Mouse (Mus musculus) intestine, embryonic 14.5 days (tissue): ENCODE results near the gene Rapgef2. TPM values are rescaled to one million over a fixed set of nuclear protein-coding genes. Genes with fewer than 3 reads are reported as not detected.
"Not testable (repeated sequence)": the region's sequence is repeated elsewhere in the genome, so short reads cannot be mapped to it uniquely, and the experiment has no call there.

ENCODE experiments used
- ATAC-seq: fragments of 200-750 bp; cut with Nextera tagmentation; replicated peaks from 2 replicates; pipeline ENCODE4 v1.8.0; 2017; ENCODE audit warnings: low read depth, moderate number of reproducible peaks, moderate TSS enrichment, moderate library complexity; ENCODE audit not compliant: low FRiP score, low TSS enrichment
- DNase-seq: peaks from one replicate; pipeline ENCODE4 v3.0.0-alpha.2; 2018; ENCODE audit warnings: low spot score
- H3K27ac ChIP-seq: fragments of 300-500 bp; sonication (generic); 2 replicates; pipeline ENCODE4 v1.5.1; 2014; ENCODE audit warnings: low read depth, mild to moderate bottlenecking, control low read depth
- H3K27me3 ChIP-seq: fragments of 300-500 bp; sonication (generic); replicated peaks from 2 replicates; pipeline ENCODE4 v1.6.1; 2014; ENCODE audit warnings: low read length, control low read depth; ENCODE audit not compliant: control insufficient read depth, insufficient read depth
- H3K36me3 ChIP-seq: fragments of 300-500 bp; sonication (generic); 2 replicates; pipeline ENCODE4 v1.6.1; 2014; ENCODE audit warnings: low read length, control low read depth; ENCODE audit not compliant: control insufficient read depth, insufficient read depth
- H3K4me1 ChIP-seq: fragments of 300-500 bp; sonication (generic); replicated peaks from 2 replicates; pipeline ENCODE4 v1.6.1; 2014; ENCODE audit warnings: low read length, control low read depth, mixed read lengths; ENCODE audit not compliant: control insufficient read depth, insufficient read depth
- H3K4me2 ChIP-seq: fragments of 300-500 bp; sonication (generic); 2 replicates; pipeline ENCODE4 v1.6.1; 2014; ENCODE audit warnings: low read length
- H3K4me3 ChIP-seq: fragments of 300-500 bp; sonication (generic); 2 replicates; pipeline ENCODE4 v1.5.1; 2014; ENCODE audit warnings: low read depth, low read length, control low read depth, mixed read lengths
- H3K9ac ChIP-seq: fragments of 300-500 bp; sonication (generic); 2 replicates; pipeline ENCODE4 v1.6.1; 2014; ENCODE audit warnings: mild to moderate bottlenecking, low read length
- H3K9me3 ChIP-seq: fragments of 300-500 bp; sonication (generic); 2 replicates; pipeline ENCODE4 v1.6.1; 2016; ENCODE audit warnings: low read length, control low read depth; ENCODE audit not compliant: control insufficient read depth
- WGBS: fragments of 180-500 bp; shearing (Covaris S2); extraction: QIAGEN DNeasy Blood & Tissue Kit; methylation state at CpG from one replicate; pipeline ENCODE4 v1.1.7; 2014; 5-methylcytosine and 5-hydroxymethylcytosine counted together
- polyA plus RNA-seq: library from polyadenylated mRNA; unstranded; fragments of >200 nt; fragmentation: Nextera tagmentation; extraction: Ambion mirVana; gene quantifications from 2 replicates; pipeline ENCODE4 v1.2.1, GENCODE M21; 2014

Rapgef2 gene
- polyA plus RNA-seq, 1 experiment from 2014 or later: 5.8 TPM

- Histone ChIP-seq H3K27ac (no peak overlapping the region), H3K36me3 (no peaks in the 10 kb centered on the region), H3K4me1 (peaks cover 54% of the 10 kb centered on the region), H3K4me2 (peak overlapping the region; percentile 48), H3K9me3 (no peaks in the 10 kb centered on the region), H3K9ac (no peak overlapping the region), H3K27me3 (no peaks in the 10 kb centered on the region), H3K4me3 (no peak overlapping the region)
- DNase-seq (peak; percentile 51), ATAC-seq (no peak)
- 16% methylated on average over 8 of the region's 8 CpGs for WGBS
Measured at GRCm38 (mm10) chr3:79180086-79180485, 106.2 kb downstream of the Rapgef2 start.

- Histone ChIP-seq H3K4me3 (no peak overlapping the region), H3K27ac (no peak overlapping the region), H3K27me3 (no peaks in the 10 kb centered on the region), H3K4me2 (peak overlapping the region; percentile 48), H3K9me3 (no peaks in the 10 kb centered on the region), H3K9ac (no peak overlapping the region), H3K36me3 (no peaks in the 10 kb centered on the region), H3K4me1 (peaks cover 54% of the 10 kb centered on the region)
- WGBS: 79% methylated on average over 2 of the region's 2 CpGs
- DNase-seq (no peak), ATAC-seq (no peak)
Measured at GRCm38 (mm10) chr3:79179499-79180053, 106.7 kb downstream of the Rapgef2 start.

GRCm38 (mm10) chr3:79178708-79179107, 107.6 kb downstream of the Rapgef2 start:
- H3K9ac ChIP-seq: no peak overlapping the region
- no peaks in the 10 kb centered on the region for H3K36me3 ChIP-seq
- no peak overlapping the region for H3K27ac ChIP-seq
- H3K27me3 ChIP-seq: no peaks in the 10 kb centered on the region
- WGBS: 21% methylated on average over 3 of the region's 3 CpGs
- ATAC-seq (no peak), DNase-seq (peak; percentile 46)
- H3K4me2 ChIP-seq: no peak overlapping the region
- no peak overlapping the region for H3K4me3 ChIP-seq
- H3K4me1 ChIP-seq: peaks cover 54% of the 10 kb centered on the region
- no peaks in the 10 kb centered on the region for H3K9me3 ChIP-seq

- H3K36me3 ChIP-seq: 0 out of 2 replicates have a peak, but pooled peaks cover 2% of the 10 kb centered on the region
- ATAC-seq: no peak
- peaks cover 54% of the 10 kb centered on the region for H3K4me1 ChIP-seq
- H3K4me2 ChIP-seq: no peak overlapping the region
- no peak overlapping the region for H3K27ac ChIP-seq
- no peak overlapping the region for H3K9ac ChIP-seq
- DNase-seq: no peak
- H3K27me3 ChIP-seq: no peaks in the 10 kb centered on the region
- H3K4me3 ChIP-seq: no peak overlapping the region
- 91% methylated on average over 6 of the region's 6 CpGs for WGBS
- no peaks in the 10 kb centered on the region for H3K9me3 ChIP-seq
Measured at GRCm38 (mm10) chr3:79178070-79178469, 108.2 kb downstream of the Rapgef2 start.

- Histone ChIP-seq H3K4me3 (no peak overlapping the region), H3K9me3 (no peaks in the 10 kb centered on the region), H3K27ac (no peak overlapping the region), H3K4me1 (peaks cover 53% of the 10 kb centered on the region), H3K4me2 (no peak overlapping the region), H3K9ac (no peak overlapping the region), H3K36me3 (peaks cover 9% of the 10 kb centered on the region; the same call in 1 of the 2 replicates), H3K27me3 (no peaks in the 10 kb centered on the region)
- WGBS: 78% methylated on average over 8 of the region's 8 CpGs
- DNase-seq: peak; percentile 53
- ATAC-seq: no peak
Measured at GRCm38 (mm10) chr3:79177136-79177870, 109.0 kb downstream of the Rapgef2 start.

GRCm38 (mm10) chr3:79174168-79174567, 112.1 kb downstream of the Rapgef2 start:
- DNase-seq (no peak), ATAC-seq (no peak)
- no peak overlapping the region for H3K27ac ChIP-seq
- no peaks in the 10 kb centered on the region for H3K27me3 ChIP-seq
- H3K4me1 ChIP-seq: peaks cover 21% of the 10 kb centered on the region
- H3K9ac ChIP-seq: no peak overlapping the region
- H3K4me2 ChIP-seq: no peak overlapping the region
- H3K4me3 ChIP-seq: no peak overlapping the region
- whole genome bisulfite sequencing: 87% methylated on average over 6 of the region's 6 CpGs
- peaks cover 14% of the 10 kb centered on the region for H3K36me3 ChIP-seq
- no peaks in the 10 kb centered on the region for H3K9me3 ChIP-seq

- Histone ChIP-seq H3K36me3 (peaks cover 14% of the 10 kb centered on the region), H3K4me1 (peaks cover 13% of the 10 kb centered on the region; the same call in 1 of the 2 replicates), H3K27ac (no peak overlapping the region), H3K9ac (no peak overlapping the region), H3K9me3 (no peaks in the 10 kb centered on the region), H3K4me3 (no peak overlapping the region), H3K27me3 (no peaks in the 10 kb centered on the region), H3K4me2 (no peak overlapping the region)
- ATAC-seq (no peak), DNase-seq (no peak)
- WGBS: 80% methylated on average over 5 of the region's 5 CpGs
Measured at GRCm38 (mm10) chr3:79173291-79173690, 113.0 kb downstream of the Rapgef2 start.

- not testable (repeated sequence) for H3K4me1 ChIP-seq, H3K27ac ChIP-seq, H3K9me3 ChIP-seq, H3K4me2 ChIP-seq, H3K4me3 ChIP-seq, ATAC-seq, H3K27me3 ChIP-seq, H3K9ac ChIP-seq
- WGBS: 92% methylated on average over 8 of the region's 8 CpGs
- DNase-seq: peak; percentile 38
- H3K36me3 ChIP-seq: peaks cover 14% of the 10 kb centered on the region
Measured at GRCm38 (mm10) chr3:79171146-79171545, 115.2 kb downstream of the Rapgef2 start.
